Mouse (Mus musculus) liver (tissue): ENCODE measurements around the gene Vps53.

Experiments
- DNase-seq: peaks from one replicate; pipeline ENCODE4 v3.0.0-alpha.2; 2020; ENCODE audit warnings: mixed read lengths

Gene Vps53

GRCm38 (mm10) chr11:76167079-76167765, 12.2 kb downstream of the Vps53 start:
- peak; percentile 57 for DNase-seq

DNA sequence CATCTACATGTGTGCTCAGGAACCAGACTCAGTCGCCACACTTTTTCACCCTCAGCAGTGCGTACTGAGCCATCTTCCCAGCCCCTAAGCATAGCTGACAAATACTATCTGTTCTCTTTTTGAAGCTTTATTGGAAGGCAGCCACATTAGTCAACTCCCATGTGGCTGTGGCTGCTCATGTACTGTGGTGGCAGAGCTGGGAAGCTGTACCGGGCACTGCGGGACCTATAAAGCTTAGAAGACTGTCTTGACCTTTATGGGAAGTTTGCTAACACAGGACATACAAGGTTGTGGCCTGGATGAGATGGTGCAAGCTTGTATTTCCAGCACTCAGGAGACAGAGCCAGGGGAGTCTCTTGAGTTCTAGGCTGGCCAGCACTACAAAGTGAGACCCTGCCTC, 12.8 kb downstream of the Vps53 start:
- DNase-seq, result no peak

- no peak for DNase-seq
Measured at GRCm38 (mm10) chr11:76160251-76160650, 19.2 kb downstream of the Vps53 start.

DNA sequence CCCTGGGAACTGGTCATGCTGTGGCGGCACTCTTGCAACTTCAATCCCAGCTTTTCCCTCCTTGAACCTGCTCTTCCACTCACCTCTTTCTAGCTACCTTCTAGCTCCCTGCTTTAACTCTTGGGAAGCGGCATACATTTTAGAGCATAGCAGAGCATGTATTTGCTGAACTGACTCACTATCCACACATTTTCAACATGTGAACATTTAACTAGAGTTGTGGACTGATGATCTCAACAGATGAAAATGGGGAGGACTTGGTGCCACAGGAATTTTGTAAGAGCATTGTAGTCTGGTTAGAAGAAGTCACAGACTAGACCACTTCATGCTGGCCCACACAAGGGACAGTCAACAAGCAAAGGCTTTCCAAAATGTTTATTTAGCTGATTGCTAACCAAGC, 21.1 kb downstream of the Vps53 start:
- DNase-seq, result no peak

- DNase-seq, result no peak
Measured at GRCm38 (mm10) chr11:76154861-76155260, 24.6 kb downstream of the Vps53 start.

DNA sequence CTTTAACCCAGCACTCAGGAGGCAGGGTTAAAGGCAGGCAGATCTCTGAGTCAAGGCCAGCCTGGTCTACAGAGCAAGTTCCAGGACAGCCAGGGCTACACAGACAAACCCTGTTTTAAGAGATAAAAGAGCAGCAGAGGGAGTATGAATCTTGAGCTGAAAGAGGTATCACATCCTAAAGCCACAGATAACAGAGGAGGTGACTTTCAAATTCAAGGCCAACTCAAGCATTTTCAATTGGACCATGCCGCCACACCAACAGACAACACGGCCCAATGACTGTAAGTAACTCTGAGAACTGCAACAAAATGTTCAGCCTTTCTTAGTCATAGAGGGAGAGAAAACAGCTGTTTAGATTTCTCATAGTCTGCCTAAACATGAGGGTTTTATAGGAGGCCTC, 25.2 kb downstream of the Vps53 start:
- no peak for DNase-seq

GRCm38 (mm10) chr11:76153236-76153951, 26.1 kb downstream of the Vps53 start:
- no peak for DNase-seq

DNA sequence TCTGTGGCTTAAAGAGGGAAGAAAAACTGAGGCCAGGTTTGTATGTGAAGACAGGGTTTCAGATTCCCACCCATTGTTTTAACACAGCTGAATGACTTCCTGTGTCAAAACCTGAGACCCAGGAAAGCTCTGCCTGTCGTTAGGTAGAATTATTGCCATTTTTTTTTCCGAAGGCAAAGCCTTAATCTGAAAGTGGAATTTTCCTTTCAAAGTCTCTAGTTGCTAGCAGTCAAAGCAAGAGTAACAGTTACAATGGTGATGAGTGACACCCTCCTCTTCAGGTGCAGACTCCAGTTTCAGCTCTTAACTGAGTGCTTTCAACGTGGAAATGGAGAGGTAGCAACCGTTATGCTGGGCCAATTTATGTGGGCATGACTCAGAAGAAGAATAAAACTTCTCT, 28.5 kb downstream of the Vps53 start:
- DNase-seq, result no peak

GRCm38 (mm10) chr11:76148055-76149008, 31.1 kb downstream of the Vps53 start:
- DNase-seq, result no peak

DNA sequence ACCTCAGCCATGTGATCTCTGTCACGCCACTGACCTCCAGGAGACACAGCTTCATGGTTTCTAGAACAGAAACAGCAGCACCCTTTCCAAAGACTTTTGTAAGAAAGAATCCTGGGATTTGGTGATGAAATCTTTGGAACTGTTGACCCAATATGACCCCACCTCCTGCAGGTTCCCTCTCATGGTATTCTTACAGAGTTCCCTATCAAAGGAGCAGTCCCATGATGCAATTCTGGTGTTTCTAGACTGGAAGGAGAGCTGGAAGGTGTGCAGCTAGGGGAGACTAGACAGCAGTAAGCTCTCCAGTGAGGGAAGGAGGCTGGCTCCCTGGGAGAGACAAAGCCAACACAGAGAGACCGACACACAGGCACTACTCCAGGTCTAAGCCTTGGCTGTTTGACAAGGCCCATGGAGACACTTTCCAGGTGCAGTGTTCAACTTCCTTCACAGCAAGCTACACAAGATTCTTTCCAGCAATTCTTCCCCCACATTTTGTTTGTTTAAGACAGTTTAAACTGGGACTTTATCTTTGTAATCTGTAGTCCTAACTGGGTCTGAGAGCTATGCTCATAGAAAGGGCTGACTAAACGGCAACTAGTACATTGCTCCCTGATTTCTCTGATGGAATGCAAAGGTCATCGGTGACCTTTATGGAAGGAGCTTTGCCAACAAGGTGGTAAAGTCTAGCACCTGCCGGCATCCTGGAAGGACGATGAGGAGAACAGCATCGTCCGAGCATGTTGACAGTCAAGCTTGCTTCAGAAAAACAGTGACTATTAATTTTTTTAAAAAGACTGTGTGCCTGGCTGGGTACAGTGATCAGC, 33.0 kb downstream of the Vps53 start:
- no peak for DNase-seq

DNA sequence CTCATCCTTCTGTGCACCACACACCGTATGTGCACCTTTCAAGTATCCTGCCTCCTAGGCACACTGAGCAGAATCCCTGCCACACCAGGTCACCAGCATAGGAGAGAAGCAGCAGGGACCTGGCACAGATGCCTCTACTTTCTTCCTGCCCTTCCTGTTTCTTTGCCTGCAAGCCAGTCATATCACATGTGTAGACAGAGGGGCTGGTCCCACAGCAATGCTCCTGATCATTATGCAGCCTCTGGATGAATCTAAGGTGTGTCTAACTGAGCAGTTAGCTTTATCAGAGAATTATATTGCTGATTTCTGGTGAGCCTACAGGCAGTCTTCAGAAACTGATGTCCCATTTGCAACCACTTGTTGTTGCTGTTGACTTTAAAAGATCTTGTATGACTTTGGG, 34.3 kb downstream of the Vps53 start:
- no peak for DNase-seq

DNA sequence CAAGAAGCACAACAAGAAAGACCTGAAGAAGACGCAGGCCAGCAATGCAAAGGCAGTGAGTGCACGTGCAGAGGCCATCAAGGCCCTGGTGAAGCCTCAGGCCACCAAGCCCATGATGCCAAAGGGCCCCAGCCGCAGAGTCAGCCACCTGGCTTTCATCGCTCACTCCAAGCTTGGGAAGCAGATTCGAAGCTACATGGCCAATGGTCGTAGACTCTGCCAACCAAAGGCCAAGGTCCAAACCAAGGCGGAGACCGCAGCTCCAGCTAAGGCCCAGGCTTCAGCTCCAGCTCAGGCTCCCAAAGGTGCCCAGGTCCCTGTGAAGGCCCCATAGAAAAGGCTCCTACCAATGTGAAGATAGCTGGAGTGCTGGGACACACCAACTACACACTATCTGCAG, 35.1 kb downstream of the Vps53 start:
- DNase-seq, result no peak

GRCm38 (mm10) chr11:76137996-76138395, 41.5 kb downstream of the Vps53 start:
- DNase-seq, result no peak

GRCm38 (mm10) chr11:76135641-76136437, 43.6 kb downstream of the Vps53 start:
- no peak for DNase-seq

DNA sequence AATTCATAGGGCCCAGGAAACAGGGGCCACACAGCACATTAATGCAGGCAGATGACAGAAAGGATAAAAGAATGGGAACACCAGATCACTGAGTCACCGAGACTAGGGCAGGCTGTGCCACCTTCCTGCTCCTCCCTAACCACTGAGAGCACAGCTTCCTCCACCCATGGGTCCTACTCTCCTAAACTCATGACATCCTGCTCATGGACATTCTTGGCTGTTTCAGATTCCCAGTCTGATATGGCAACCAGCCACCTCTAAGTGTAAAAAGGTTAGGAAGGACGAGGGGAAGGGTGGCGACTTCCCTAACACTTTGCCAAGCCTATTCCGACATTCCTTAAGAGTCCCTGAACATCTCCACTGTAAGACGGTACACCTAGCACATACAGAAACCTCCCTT, 48.6 kb downstream of the Vps53 start:
- DNase-seq, result no peak

DNA sequence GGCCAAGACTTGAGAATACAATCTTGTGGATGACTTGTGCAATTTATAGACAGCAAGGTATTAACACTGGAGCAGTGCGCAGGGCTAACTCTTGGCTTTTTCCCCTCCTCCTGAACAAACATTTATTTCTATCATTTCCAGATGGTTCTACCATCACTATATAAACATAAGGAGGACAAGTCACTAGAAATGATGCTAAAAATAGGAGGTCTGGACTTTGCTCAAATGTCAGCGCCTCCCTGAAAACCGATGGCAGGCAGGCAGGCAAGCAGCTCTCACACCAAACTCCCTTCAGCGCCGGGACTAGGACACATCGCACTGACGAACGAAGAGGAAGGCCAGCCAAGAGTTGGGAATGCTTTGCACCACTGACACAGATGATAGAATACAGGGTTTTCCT, 54.1 kb downstream of the Vps53 start:
- peak; percentile 25 for DNase-seq

DNA sequence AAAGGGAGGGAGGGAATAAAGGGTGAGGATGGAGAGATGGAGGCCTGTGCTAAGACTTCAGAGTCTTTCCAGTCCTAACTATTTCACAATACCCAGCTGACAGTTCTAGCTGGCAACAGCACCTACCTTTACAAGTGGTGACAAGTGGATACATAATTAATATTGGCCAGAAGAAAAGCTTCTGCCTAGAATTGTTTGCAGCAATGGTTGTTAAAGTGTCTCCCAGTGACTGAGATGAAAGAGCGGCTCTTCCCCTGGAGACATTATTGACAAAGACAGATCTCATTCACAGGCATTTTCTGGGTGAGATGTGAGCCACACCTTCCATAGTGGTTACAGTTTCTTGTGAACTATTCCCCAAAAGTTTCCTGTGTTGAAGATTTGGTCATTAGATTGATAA, 55.9 kb downstream of the Vps53 start:
- DNase-seq, result no peak

DNA sequence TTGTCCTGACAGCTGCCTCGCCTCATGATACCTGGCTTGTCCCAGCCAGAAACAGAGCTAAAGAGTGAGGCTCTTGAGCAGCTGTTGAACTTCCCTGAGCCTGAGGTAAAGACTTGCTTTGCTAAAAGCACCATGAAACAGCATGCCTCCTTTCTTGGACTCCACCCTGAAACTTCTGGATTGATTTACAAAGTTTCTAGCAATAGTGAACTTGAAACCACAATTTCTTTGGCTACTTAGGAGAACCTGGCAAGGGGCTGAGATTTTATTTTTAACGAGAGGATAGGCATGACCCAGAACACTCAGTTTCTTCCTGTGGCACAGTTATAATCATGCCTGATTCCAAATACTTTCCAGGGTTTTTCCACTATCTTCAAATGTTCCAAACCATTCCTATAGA, 56.9 kb downstream of the Vps53 start:
- DNase-seq, result no peak

- no peak for DNase-seq
Measured at GRCm38 (mm10) chr11:76121086-76121485, 58.4 kb downstream of the Vps53 start.

DNA sequence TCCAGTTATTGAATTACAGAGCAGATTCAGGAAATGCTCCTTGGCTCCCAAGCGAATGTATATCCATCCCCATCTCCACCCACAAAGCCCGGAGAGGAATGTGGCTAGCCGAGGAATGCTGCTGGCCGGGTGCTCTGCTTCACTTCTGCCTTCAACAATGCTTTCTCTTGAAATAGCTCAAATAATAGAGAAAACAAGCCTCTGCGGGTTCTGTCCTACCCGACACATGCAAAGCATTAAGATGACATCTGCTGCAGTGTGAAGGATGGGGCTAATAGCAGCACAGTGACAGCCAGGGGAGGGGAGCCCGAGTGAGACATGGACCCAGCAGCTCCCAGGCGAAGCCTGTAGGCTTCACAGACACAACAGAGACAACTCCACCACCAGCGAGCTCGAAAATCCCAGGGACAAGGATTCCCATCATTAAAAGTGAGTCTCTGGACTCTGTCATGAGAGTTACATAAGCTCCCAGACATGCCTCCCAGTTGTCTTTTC, 59.0 kb downstream of the Vps53 start:
- no peak for DNase-seq

GRCm38 (mm10) chr11:76110416-76110815, 69.0 kb downstream of the Vps53 start:
- DNase-seq, result no peak
